Mouse (Mus musculus): ENCODE results near the gene Cep112.

DNA sequence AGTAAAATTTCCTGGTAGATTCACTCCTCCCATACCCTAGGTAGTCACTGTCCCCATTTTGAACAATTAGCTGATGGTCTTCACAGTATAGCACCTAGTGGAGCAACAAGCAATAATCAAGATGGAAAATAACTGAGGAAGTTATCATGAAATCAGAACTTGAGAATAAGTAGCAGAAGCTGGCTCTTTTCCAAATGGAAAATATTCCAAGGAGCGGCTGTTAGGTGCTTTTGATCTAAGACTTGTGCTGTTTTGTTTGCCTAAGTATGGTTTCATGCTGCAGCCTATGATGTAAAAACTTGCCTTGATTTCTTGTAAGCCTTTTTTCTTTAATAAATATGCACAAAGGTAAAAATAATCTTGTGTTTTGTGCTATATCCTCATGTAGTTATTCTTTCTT, 107.9 kb downstream of the Cep112 start:
- TF ChIP-seq CTCF (IDR thresholded peaks at IDR 0.05; ENCODE audit: low read depth, low read length) (no peak), POLR2A (IDR thresholded peaks at IDR 0.05; ENCODE audit: insufficient read depth, low read length) (no peak)

All from ES-Bruce4 (cell line).